Mouse (Mus musculus) liver, embryonic 14.5 days (tissue): ENCODE measurements around the gene Brk1.

ENCODE experiments used
- CTCF ChIP-seq: IDR thresholded peaks from 2 replicates; pipeline ENCODE4 v1.5.1; 2016; ENCODE audit warnings: antibody characterized with exemption, low read depth, control low read depth
- EP300 ChIP-seq: IDR thresholded peaks from 2 replicates; pipeline ENCODE4 v1.6.1; 2016; ENCODE audit warnings: antibody characterized with exemption, low read depth

GRCm38 (mm10) chr6:113624989-113625770, 20.6 kb downstream of the Brk1 start:
- TF ChIP-seq CTCF (no peak), EP300 (no peak)
